Mouse (Mus musculus) 3T3-L1 (cell line): Measurements from ENCODE around the gene Dmrt2.

Experiments used
- DNase-seq: peaks from one replicate; pipeline ENCODE4 v3.0.0-alpha.2; 2015; ENCODE audit warnings: low read depth, low spot score

The Dmrt2 gene

DNA sequence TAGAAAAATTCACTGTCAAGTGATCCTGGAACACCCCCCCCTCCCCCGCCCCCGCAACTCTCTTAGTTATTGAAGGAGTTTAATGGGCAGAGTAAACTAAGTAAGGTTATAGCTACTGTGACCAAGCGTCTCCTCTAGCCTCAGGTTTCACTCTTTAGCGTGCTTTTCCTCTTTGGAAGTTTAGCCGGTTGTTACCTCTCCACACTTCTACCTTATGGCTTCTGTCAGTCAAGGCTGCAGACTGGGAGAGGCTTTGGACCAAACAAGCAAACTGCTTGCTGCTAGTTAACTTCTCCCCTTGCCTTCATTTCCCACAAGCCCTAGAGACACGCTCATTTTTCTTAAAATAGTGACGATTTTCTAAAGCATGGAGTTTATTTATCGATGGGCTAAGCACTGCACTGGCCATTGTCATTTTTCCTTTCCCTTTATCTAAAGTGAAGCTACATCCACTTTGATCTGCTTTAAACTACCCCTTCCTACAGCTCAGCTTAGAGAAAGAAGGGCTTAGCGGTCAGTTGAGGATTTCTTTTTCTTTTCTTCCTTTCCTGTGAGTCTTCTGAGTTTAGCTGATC, 3.7 kb downstream of the Dmrt2 start:
- no peak for DNase-seq

DNA sequence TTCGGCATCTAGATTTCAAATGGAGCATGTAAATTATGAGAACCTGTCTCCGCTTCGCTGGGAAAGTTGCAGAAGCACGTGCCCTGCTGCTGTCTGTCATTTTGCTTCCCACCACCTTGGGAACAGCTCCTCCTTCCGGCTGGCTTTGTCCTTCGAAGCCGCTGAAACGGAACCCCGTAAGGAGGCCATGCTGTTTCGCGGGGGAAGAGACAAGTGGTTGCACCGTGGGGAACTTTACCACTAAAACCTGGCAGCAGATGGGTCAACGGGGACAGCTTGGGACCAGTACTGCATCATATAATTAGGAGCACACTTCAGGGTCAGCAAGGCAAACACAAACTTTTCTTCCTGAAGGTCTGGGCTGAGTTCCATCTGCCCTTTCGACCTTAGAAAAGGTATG, 26.6 kb downstream of the Dmrt2 start:
- DNase-seq = no peak

DNA sequence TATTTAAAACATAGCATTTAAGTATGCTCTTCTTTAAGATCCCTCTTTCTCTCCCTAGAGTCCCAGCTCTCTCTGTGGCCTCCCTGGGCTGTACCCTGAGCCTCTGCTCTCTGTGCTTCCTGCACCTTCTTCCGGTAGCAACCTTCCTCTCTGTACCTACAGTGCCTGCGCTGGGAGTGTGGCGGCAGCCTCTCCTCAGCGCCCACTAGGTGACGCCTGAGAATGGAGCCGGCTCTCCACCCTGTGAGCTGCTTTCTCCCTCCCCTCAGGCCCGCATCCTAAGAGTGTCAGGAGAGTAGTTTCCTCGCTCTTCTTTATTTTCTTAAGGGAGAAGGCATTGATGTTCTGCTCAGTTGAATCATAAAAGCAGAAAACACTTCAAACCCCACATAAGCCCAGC, 41.2 kb downstream of the Dmrt2 start:
- no peak for DNase-seq

DNA sequence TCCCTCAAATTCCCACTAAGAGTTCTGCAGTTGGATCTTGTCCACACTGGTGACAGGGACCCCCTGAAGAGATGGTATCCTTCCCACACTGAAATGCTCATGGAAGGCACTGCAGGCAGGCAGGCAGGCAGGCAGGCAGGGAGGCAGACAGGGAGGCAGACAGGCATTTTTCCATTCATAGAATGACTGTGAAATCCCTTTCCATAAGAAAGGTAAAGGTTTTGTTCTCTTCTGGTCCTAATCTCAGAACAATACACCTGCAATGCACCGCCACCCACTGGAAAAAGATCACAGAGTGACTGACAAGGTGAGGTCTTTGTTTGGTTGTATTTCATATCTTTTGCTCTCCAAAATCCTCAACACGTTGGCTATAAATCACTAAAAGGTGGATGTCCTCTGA, 42.7 kb downstream of the Dmrt2 start:
- no peak for DNase-seq

DNA sequence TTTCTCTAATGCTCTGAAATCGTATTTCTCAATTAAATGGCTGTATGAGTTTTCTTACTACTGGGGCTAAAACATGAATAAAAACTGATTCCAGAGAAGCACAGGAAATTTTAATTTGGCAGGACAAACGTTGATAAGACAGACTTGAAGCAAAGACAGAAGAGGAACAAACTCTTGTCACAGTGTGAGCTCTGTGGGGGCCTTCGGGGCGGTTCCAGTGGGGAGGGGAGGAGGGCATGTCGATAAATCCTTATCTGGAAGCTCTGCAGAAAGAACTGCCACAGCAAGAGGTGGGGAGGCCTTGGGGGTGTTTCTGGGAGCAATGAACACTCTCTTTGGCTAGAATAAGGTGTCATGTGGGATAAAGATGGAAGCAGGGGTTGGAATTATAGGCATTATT, 50.4 kb downstream of the Dmrt2 start:
- no peak for DNase-seq
